Comparison of ENCODE assay signal across 8 mouse cellular contexts in genomic region chr5:140829081-140829910, GRCm38 (mm10). TPM values are rescaled to one million over a fixed set of nuclear protein-coding genes. Genes with fewer than 3 reads are reported as not detected.
DNase-seq lines count a peak whose midpoint lies in the region; ATAC-seq and TF ChIP-seq lines count a peak whose summit lies in the region.

No protein-coding gene starts in this region.

- peak overlapping the region; percentile 90 for H3K27ac ChIP-seq in gastrocnemius, adult 2 months
- peak overlapping the region; percentile 62 to 85; a peak in 3 of 4 replicates for H3K27ac ChIP-seq in heart, embryonic 14.5 days (replicated peaks in 1 of 2; ENCODE audit: control insufficient read depth in 1 of 2, insufficient read depth in 1 of 2, low read depth in 2 of 2, low read length in 2 of 2)

- no peaks in the 10 kb centered on the region for H3K36me3 ChIP-seq in heart, embryonic 14.5 days (ENCODE audit: control insufficient read depth, insufficient read depth, low read length)

- H3K27me3 ChIP-seq in heart, embryonic 14.5 days (ENCODE audit: control insufficient read depth, insufficient read depth, low read length): no peaks in the 10 kb centered on the region

- no peak for DNase-seq in gastrocnemius, adult 2 months
- DNase-seq in gastrocnemius, postnatal 4 days (ENCODE audit: low spot score in 2 of 2): no peak
- DNase-seq in R1 (ENCODE audit: low read depth, low spot score) (peak; percentile 33), liver (peak; percentile 14)
- DNase-seq in retina, embryonic 14.5 days (ENCODE audit: low spot score): peak; percentile 38
- DNase-seq in urinary bladder, adult 2 months (ENCODE audit: low spot score): no peak
- DNase-seq in layer of hippocampus, adult 9-10 months (ENCODE audit: low spot score): no peak

- peak overlapping the region; percentile 95 for H3K9ac ChIP-seq in heart, embryonic 14.5 days (ENCODE audit: low read length)

- intact Hi-C loops in gastrocnemius, adult 2 months (cut with DNase I): loop anchor here (5.0 kb wide), 2 partner anchors 62 to 122 kb away; partner anchors contain the start of gene Brat1

- no peak for ATAC-seq in heart, embryonic 14.5 days (ENCODE audit: insufficient number of reproducible peaks, insufficient read depth, low FRiP score, low read depth)

- WGBS in heart, embryonic 14.5 days: 31% methylated on average over 18 of the region's 18 CpGs

- H3K4me3 ChIP-seq in gastrocnemius, adult 2 months: peak overlapping the region; percentile 82
- peak overlapping the region; percentile 89 to 99 for H3K4me3 ChIP-seq in heart, embryonic 14.5 days (ENCODE audit: control insufficient read depth in 1 of 2, insufficient read depth in 1 of 2, low read depth in 1 of 2, low read length in 2 of 2)

- H3K9me3 ChIP-seq in heart, embryonic 14.5 days (ENCODE audit: control insufficient read depth, low read length): no peaks in the 10 kb centered on the region

- TF ChIP-seq CTCF in gastrocnemius, adult 2 months (IDR thresholded peaks at IDR 0.05): 0 out of 2 replicates have a peak, but pooled peaks have one; percentile 2

- H3K4me1 ChIP-seq in heart, embryonic 14.5 days (ENCODE audit: control insufficient read depth in 2 of 2, insufficient read depth in 2 of 2, low read length in 2 of 2): peaks cover 13 to 48% of the 10 kb centered on the region in 2 experiments

- H3K4me2 ChIP-seq in heart, embryonic 14.5 days (ENCODE audit: low read length): peak overlapping the region; percentile 95

RNA-seq across cellular contexts. Expression of gene Gna12, which starts 0.9 kb away (rescaled TPM):
- total RNA-seq in gastrocnemius, adult 2 months (2021): 10 to 100 TPM; 21.7 to 29.8 TPM
- 10 to 100 TPM; 52.0 to 55.5 TPM for total RNA-seq in gastrocnemius, postnatal 4 days (2021)
- 46.4 and 53.8 TPM in 2 replicates for polyA plus RNA-seq in heart, embryonic 14.5 days (2014; fragmentation: Nextera tagmentation; extraction: Ambion mirVana)
- polyA plus RNA-seq in urinary bladder, adult 2 months (2012; rRNA removed): 46.5 and 67.5 TPM in 2 replicates

Comparison
In these comparisons a context has a peak if more than half of its experiments do, and no peak if none do; other contexts are left out.
1. DNase-seq: peak in R1 (single experiment), liver (single experiment) and retina, embryonic 14.5 days (single experiment); none in gastrocnemius, adult 2 months (single experiment), gastrocnemius, postnatal 4 days (0 of 2), urinary bladder, adult 2 months (single experiment) and layer of hippocampus, adult 9-10 months (single experiment).